Mouse (Mus musculus) megakaryocyte, embryonic 14.5 days (primary cell): ENCODE results near the gene Unc13d.
"Not testable (repeated sequence)": the region's sequence is repeated elsewhere in the genome, so short reads cannot be mapped to it uniquely, and the experiment has no call there.

ENCODE experiments used
- FLI1 ChIP-seq: IDR thresholded peaks from 2 replicates; pipeline ENCODE4 v1.6.1; 2012; ENCODE audit warnings: low read length, inconsistent platforms, mixed read lengths
- GATA1 ChIP-seq: IDR thresholded peaks from 3 replicates; pipeline ENCODE4 v1.6.1; 2012; ENCODE audit warnings: mixed read lengths, low read length, inconsistent platforms, borderline replicate concordance

DNA sequence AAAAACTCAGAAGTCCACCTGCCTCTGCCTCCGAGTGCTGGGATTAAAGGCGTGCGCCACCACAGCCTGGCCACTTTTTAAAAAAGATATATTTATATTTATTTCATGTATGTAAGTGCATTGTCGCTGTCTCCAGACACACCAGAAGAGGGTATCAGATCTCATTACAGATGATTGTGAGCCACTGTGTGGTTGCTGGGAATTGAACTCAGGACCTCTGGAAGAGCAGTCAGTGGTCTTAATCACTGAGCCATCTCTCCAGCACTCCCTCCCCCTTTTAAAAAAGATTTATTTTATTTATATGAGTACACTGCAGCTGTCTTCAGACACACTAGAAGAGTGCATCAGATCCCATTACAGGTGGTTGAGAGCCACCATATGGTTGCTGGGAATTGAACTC, 58.9 kb downstream of the Unc13d start:
- TF ChIP-seq GATA1, FLI1: not testable (repeated sequence)
